In the genomic region with DNA sequence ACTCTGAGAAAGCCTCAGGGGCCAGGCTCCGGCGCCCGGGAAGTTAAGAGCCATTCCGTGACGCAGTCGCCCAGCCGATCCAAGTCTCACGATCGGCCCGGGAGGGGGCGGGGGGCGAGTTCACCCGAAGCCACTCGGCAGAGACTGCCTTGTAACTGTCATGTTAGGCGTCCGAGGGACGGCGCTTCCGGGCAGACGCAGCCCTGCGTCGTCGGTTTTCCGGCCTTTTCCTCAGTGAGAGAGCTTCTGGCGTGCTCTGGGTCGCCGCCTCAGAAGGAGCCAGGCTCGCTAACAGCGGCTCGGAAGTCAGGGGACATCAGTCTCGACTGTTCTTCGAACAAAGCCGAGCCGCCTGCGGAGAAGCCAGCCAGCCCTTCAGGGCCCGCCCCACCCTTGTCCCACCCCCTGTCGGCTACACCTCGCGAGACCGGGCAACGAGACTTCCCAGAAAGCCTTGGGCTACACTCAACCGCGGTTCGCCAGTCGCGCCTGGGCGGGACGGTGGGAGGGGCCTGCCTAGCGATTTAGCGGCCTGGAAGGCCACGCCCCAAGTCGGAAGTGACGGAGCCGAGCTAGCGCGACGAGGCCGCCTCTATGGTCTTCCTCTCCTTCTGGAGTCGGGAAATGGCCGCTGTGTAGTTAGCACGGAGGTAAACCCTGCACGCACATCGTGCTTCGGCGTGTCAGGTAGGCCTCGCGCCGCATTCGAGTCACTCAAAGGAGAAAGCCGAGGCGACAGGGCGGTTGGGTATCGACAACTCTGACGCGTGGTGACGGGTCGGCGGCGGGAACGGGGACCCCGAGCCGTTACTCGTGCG, we compare ENCODE assay signal across 8 mouse cellular contexts. TPM values are rescaled to one million over a fixed set of nuclear protein-coding genes. Genes with fewer than 3 reads are reported as not detected.
DNase-seq lines count a peak whose midpoint lies in the region; ATAC-seq lines count a peak whose summit lies in the region.

Gene Bclaf1 (plus strand): TSS at position 552 of the 818 bp plus-strand sequence.

- ATAC-seq in megakaryocyte progenitor cell, adult 5-6 weeks (replicated peaks; ENCODE audit: poor library complexity), result peak; percentile 77

- DNase-seq in adipocyte (ENCODE audit: low spot score), result peak; percentile 99
- peak; percentile 100 for DNase-seq in embryo, embryonic 10 days (ENCODE audit: low spot score)
- peak; percentile 99 for DNase-seq in gastrocnemius, postnatal 10 days
- DNase-seq in induced T-regulatory cell, adult 2 months (ENCODE audit: low read depth), result peak; percentile 100
- DNase-seq in left cerebral cortex, adult 9 months (ENCODE audit: low spot score in 2 of 2), result peak; percentile 97 to 99
- DNase-seq in right cerebral cortex, postnatal 14 days, result peak; percentile 99
- peak; percentile 99 to 100 for DNase-seq in urinary bladder, postnatal 36 days (ENCODE audit: low spot score in 2 of 2)

RNA-seq across cellular contexts. Expression of gene Bclaf1, which starts in this region (rescaled TPM):
- total RNA-seq in gastrocnemius, postnatal 10 days (2021), result 10 to 100 TPM; 64.1 to 75.1 TPM
- total RNA-seq in megakaryocyte progenitor cell, adult 5-6 weeks (2015), result 185 and 245 TPM in 2 replicates
- total RNA-seq in megakaryocyte progenitor cell, adult 5-6 weeks (2017), result 401 and 633 TPM in 2 replicates

Comparison
In these comparisons a context has a peak if more than half of its experiments do, and no peak if none do; other contexts are left out.
1. Peak in every context shown above with its lines: DNase-seq and ATAC-seq.